Mouse (Mus musculus): ENCODE measurements around the gene Rps6ka6.

DNA sequence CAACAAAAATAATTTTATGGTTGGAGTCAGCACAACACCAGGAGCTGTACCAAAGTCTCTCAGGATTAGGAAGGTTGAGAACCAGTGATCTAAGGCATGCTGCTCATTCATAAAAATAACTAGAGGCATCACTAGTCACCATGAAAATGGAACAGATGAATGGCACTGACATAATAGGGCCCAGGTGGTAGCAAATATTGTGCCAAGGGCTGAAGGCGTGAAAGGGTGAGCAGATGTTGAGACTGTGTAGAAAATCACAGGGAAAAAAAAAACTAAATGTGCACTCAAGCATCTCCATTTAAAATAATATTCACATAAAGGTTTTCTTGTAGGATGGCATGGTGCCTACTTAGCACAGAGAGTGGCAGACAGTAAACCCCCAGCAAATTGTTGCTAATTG is 19.6 kb downstream of the Rps6ka6 start:
- TF ChIP-seq CTCF (conservative IDR thresholded peaks at IDR 0.05; ENCODE audit: low read length), result no peak
- TF ChIP-seq POU5F1 (IDR thresholded peaks at IDR 0.05; ENCODE audit: borderline replicate concordance, low read length), result no peak
